Mouse (Mus musculus) bone marrow macrophage, adult 2 months (primary cell): ENCODE measurements around the gene Slc5a2.

Source experiments
- CTCF ChIP-seq: IDR thresholded peaks from 2 replicates; pipeline ENCODE4 v1.5.1; 2012; ENCODE audit warnings: low read depth, mild to moderate bottlenecking, low read length, moderate library complexity
- POLR2A ChIP-seq: IDR thresholded peaks from 2 replicates; pipeline ENCODE4 v1.6.1; 2012; ENCODE audit warnings: mild to moderate bottlenecking, low read depth, low read length, borderline replicate concordance

DNA sequence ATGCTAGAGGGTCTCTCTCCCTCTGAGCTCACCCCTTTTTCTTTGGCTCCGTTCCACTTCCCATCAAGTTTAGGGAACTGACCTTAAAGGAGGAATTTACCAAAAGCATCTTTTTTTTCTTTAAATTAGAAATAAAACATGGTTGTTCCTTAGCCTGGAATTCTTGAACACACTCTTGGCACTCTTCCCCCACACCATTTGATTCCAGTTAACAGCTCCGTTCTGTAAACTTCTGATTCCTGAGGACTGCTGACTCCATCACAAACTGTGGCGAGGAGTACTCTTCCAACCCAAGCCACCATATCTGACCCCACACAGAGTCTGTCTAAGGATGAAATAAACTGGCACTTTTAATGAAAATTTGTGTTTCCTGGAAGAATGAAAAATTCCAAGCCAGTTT lies 35.5 kb downstream of the Slc5a2 start:
- TF ChIP-seq POLR2A: no peak
- no peak for TF ChIP-seq CTCF
